Mouse (Mus musculus) midbrain, postnatal 0 days (tissue): ENCODE measurements around the gene Cyp4f18. TPM values are rescaled to one million over a fixed set of nuclear protein-coding genes. Genes with fewer than 3 reads are reported as not detected.
A peak's percentile ranks its signal among the peaks of the same experiment; 100 is the strongest.
"Not testable (repeated sequence)": the region's sequence is repeated elsewhere in the genome, so short reads cannot be mapped to it uniquely, and the experiment has no call there.

Experiments
- ATAC-seq: fragments of 200-750 bp; cut with Nextera tagmentation; 2 replicates; pipeline ENCODE4 v1.8.0; 2017; ENCODE audit warnings: moderate number of reproducible peaks, mild to moderate bottlenecking, moderate TSS enrichment, moderate library complexity; ENCODE audit not compliant: low FRiP score
- DNase-seq: peaks from one replicate; pipeline ENCODE4 v3.0.0-alpha.2; 2015; ENCODE audit warnings: low spot score
- H3K27ac ChIP-seq: fragments of 300-500 bp; sonication (generic); 2 replicates; pipeline ENCODE4 v1.5.1; 2014; ENCODE audit warnings: low read depth, mild to moderate bottlenecking, low read length, mixed read lengths
- H3K27me3 ChIP-seq: fragments of 300-500 bp; sonication (generic); 2 replicates; pipeline ENCODE4 v1.6.1; 2014; ENCODE audit warnings: low read length, control low read depth, mixed read lengths; ENCODE audit not compliant: insufficient read depth
- H3K36me3 ChIP-seq: fragments of 300-500 bp; sonication (generic); 2 replicates; pipeline ENCODE4 v1.6.1; 2014; ENCODE audit warnings: low read length, control low read depth, mixed read lengths; ENCODE audit not compliant: insufficient read depth
- H3K4me1 ChIP-seq: fragments of 300-500 bp; sonication (generic); 2 replicates; pipeline ENCODE4 v1.6.1; 2014; ENCODE audit warnings: mild to moderate bottlenecking, control low read depth, antibody characterized with exemption, low read length, mixed read lengths; ENCODE audit not compliant: insufficient read depth
- H3K4me2 ChIP-seq: fragments of 300-500 bp; sonication (generic); 2 replicates; pipeline ENCODE4 v1.6.1; 2014; ENCODE audit warnings: low read depth, mild to moderate bottlenecking, low read length, mixed read lengths; ENCODE audit not compliant: poor library complexity, severe bottlenecking
- H3K4me3 ChIP-seq: fragments of 300-500 bp; sonication (generic); 2 replicates; pipeline ENCODE4 v1.5.1; 2014; ENCODE audit warnings: low read depth, mild to moderate bottlenecking, low read length, moderate library complexity
- H3K9ac ChIP-seq: fragments of 300-500 bp; sonication (generic); replicated peaks from 2 replicates; pipeline ENCODE4 v1.6.1; 2014; ENCODE audit warnings: mild to moderate bottlenecking, low read length, moderate library complexity, mixed read lengths; ENCODE audit not compliant: poor library complexity, severe bottlenecking
- H3K9me3 ChIP-seq: fragments of 300-500 bp; sonication (generic); 2 replicates; pipeline ENCODE4 v1.6.1; 2016; ENCODE audit warnings: low read length, control low read depth
- CTCF ChIP-seq: IDR thresholded peaks from 2 replicates; pipeline ENCODE4 v1.5.1; 2016; ENCODE audit warnings: antibody characterized with exemption, mild to moderate bottlenecking
- WGBS: fragments of 180-500 bp; shearing (Covaris S2); extraction: QIAGEN DNeasy Blood & Tissue Kit; methylation state at CpG from one replicate; pipeline ENCODE4 v1.1.7; 2014; 5-methylcytosine and 5-hydroxymethylcytosine counted together
- polyA plus RNA-seq: library from polyadenylated mRNA; unstranded; fragments of >200 nt; fragmentation: Nextera tagmentation; extraction: Ambion mirVana; gene quantifications from 2 replicates; pipeline ENCODE4 v1.2.1, GENCODE M21; 2015
- total RNA-seq: library from RNA; depleted of rRNA; stranded (reverse); fragments of >200 nt; gene quantifications from 2 replicates; pipeline ENCODE4 v1.2.3, GENCODE M21; 2014

Cyp4f18 gene
- total and polyA plus RNA-seq, 2 experiments from 2014 or later: 0.49 TPM; not detected in 1

DNA sequence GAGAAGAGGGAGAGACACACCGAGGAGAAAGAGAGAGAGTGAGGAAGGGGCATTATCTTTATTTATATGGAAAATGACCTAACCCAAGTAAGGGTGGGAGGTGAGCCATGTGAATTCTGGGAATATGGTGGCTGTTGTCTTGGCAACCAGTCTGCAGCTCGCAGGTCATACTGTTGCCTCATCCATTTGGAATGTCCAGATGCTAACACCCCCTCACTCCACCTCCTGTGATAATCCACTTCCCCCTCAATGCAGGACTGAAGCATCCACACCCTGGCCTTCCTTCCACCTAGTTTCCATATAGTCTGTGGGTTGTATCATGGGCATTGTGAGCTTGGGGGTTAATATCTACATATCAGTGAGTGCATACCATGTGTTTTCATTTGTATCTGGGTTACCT, 10.4 kb upstream of the Cyp4f18 start:
- Histone ChIP-seq H3K27ac (no peak overlapping the region), H3K4me3 (no peak overlapping the region), H3K4me1 (no peaks in the 10 kb centered on the region), H3K9me3 (no peaks in the 10 kb centered on the region), H3K36me3 (no peaks in the 10 kb centered on the region), H3K27me3 (no peaks in the 10 kb centered on the region), H3K9ac (no peak overlapping the region), H3K4me2 (no peak overlapping the region)
- WGBS: 70% methylated on average over 2 of the region's 2 CpGs
- ATAC-seq (no peak), DNase-seq (no peak)
- TF ChIP-seq CTCF: no peak

DNA sequence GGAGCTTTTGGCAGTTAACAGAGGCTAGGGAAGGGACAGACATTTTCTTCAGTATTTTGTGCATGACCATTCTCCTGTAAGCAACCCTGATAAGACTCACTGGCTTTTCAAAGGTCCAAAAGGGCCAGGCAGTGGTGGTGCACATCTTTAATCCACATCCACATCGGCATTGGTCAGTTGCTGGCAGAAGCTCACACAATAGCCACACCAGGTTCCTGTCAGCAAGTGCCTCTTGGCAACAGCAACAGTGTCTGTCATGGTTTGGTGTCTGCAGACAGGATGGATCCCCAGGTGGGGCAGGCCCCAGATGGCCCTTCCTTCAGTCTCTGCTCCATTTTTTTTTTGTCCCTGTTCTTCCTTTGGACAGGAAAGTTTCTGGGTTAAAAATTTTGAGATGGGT, 9.6 kb upstream of the Cyp4f18 start:
- ATAC-seq, H3K4me3 ChIP-seq, H3K27ac ChIP-seq, H3K4me2 ChIP-seq, H3K36me3 ChIP-seq, H3K9me3 ChIP-seq, H3K4me1 ChIP-seq, DNase-seq, H3K9ac ChIP-seq, H3K27me3 ChIP-seq: not testable (repeated sequence)
- 72% methylated on average over 1 of the region's 1 CpGs for WGBS

DNA sequence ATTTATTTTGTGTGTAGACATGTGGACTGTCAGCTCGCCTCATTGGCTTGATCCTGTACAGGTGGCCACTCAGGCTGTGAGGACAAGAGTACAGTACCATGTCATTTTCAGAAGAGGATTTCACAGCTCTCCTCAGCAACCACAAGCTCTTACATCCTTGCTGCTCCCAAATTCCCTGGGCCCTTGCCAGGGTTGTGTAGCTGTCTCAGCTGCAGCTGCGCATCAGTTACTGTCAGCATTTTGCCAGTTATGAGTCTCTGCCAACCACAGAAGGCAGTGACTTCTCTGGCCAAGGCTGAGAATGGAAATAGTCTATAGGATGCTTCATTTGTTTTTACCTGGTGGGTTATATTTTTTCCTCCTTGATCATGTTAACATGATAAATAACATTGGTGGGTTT, 8.7 kb upstream of the Cyp4f18 start:
- WGBS: 73% methylated on average over 2 of the region's 2 CpGs
- Histone ChIP-seq H3K9ac (no peak overlapping the region), H3K36me3 (no peaks in the 10 kb centered on the region), H3K9me3 (no peaks in the 10 kb centered on the region), H3K27me3 (no peaks in the 10 kb centered on the region), H3K4me1 (no peaks in the 10 kb centered on the region), H3K27ac (no peak overlapping the region), H3K4me2 (no peak overlapping the region), H3K4me3 (no peak overlapping the region)
- ATAC-seq (no peak), DNase-seq (peak; percentile 21)
- no peak for TF ChIP-seq CTCF

DNA sequence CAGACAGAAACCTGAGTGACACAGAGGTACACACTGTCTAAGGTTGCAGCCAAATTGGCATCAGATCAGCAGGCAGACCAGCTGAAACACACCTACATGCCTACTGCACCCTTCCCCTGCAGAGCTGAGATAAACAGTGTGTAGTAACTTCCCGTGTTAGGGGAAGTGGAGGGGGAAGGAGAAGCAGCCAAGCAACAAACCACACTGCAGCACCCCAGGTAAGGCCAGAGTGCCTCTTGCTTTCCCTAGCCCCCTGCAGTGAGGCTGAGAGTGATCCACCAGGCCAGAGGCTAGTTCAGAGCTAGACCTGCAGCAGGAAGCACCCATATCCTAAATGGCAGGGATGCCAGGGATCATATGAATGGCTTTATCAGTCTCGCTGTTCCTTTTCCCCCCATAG, 7.9 kb upstream of the Cyp4f18 start:
- not testable (repeated sequence) for H3K27me3 ChIP-seq, H3K9me3 ChIP-seq, DNase-seq, H3K4me3 ChIP-seq, H3K4me1 ChIP-seq, H3K4me2 ChIP-seq, H3K9ac ChIP-seq, H3K27ac ChIP-seq, ATAC-seq, H3K36me3 ChIP-seq
- WGBS: 62% methylated on average over 2 of the region's 2 CpGs

DNA sequence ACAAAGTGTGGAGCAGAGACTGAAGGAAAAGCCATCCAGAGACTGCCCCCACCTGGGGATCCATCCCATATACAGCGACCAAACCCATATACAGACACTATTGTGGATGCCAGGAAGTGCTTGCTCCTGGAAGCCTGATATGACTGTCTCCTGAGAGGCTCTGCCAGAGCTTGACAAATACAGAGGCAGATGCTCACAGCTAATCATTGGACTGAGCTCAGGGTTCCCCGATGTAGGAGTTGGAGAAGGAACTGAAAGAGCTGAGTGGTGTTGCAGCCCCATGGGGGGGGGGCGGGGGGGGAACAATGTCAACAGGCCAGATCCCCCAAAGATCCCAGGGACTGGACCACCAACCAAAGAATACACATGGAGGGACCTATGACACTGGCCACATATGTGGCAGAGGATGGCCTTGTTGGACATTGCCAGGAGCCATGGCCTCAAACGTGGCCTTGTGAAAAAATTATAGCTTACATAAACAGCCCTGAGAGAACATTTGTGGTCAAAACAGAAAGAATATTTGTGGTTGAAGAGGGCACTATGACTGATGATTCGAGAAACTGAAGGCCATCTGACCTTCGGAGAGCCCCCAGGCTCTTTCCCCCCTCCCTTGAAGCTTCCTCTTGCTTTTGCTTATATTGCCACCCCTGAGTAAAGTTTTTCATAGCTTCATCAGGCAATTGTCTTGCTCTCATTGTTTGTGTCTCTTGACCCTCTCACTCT, 4.2 kb upstream of the Cyp4f18 start:
- DNase-seq, H3K4me2 ChIP-seq, ATAC-seq, H3K9ac ChIP-seq, H3K36me3 ChIP-seq, H3K4me1 ChIP-seq, H3K9me3 ChIP-seq, H3K27ac ChIP-seq, H3K4me3 ChIP-seq, H3K27me3 ChIP-seq: not testable (repeated sequence)
- 64% methylated on average over 6 of the region's 6 CpGs for WGBS

DNA sequence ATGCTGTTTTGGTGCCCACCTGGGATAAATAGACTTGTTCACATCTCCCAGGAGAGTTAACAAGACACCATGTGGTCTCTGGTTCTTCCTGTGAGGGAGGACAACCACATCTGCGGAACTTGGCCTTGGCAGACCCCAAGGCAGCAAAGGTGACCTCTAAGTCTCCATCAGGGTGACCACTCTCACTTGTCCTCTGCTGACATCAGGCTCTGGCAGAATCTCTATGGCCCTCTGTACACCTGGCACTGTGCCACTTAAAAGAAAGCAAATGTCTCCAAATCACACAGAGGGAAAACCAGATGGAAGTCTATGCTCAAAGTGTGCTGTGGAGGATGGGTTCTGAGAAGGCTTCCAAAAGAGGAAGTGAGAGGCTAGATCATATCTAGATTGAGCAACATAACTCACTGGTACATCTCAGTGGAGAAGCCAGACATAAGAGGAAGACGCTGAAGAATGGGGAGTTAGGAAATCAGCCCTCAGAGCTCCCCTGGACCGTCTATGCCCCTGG, 1.2 kb downstream of the Cyp4f18 start:
- no peaks in the 10 kb centered on the region for H3K4me1 ChIP-seq
- H3K9me3 ChIP-seq: no peaks in the 10 kb centered on the region
- ATAC-seq (no peak), DNase-seq (no peak)
- WGBS: 81% methylated on average over 3 of the region's 3 CpGs
- no peak for TF ChIP-seq CTCF
- H3K4me3 ChIP-seq: no peak overlapping the region
- H3K4me2 ChIP-seq: no peak overlapping the region
- H3K9ac ChIP-seq: no peak overlapping the region
- H3K36me3 ChIP-seq: no peaks in the 10 kb centered on the region
- H3K27me3 ChIP-seq: no peaks in the 10 kb centered on the region
- H3K27ac ChIP-seq: no peak overlapping the region
